Mouse (Mus musculus): ENCODE data around the gene Cabp4. TPM values are rescaled to one million over a fixed set of nuclear protein-coding genes. Genes with fewer than 3 reads are reported as not detected.

Cabp4 gene
- total RNA-seq (2014; rRNA removed) (not detected in 2 replicates), polyA plus RNA-seq (2015; fragmentation: Nextera tagmentation; extraction: Ambion mirVana) (0.20 and 0.36 TPM in 2 replicates)

DNA sequence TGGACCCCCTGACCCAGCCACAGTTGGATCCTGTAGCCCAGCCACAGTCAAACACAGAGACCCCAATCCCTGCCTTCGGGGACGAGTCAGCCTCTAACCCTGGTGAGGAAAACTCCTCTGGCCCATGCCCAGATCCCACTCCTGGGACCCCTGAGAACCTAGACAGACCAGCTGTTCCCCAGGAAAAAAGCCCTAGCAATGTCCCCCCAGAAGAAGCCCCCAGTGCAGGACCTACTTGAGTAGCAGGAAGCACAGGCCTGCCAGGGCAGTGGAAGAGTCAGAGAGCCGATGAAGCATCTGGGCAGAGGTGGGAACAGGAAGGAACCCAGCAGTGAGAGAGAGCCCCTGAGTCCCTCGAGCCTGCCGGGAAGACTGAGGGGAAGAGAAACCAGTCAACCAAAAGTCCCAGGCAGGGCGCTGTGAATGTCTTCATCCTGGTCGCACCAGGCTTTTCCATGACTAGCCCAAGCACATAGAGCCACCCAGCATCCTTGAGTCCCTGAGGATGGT lies at the start of gene Cabp4:
Gene Cabp4, minus strand, starts transcription at position 275 of the 510 bp plus-strand sequence.
- Histone ChIP-seq H3K9me3 (ENCODE audit: low read length) (no peaks in the 10 kb centered on the region), H3K4me3 (ENCODE audit: low read depth, low read length) (no peak within 1 kb of the TSS), H3K9ac (replicated peaks; ENCODE audit: low read length, poor library complexity, severe bottlenecking) (no peak within 1 kb of the TSS), H3K4me2 (ENCODE audit: low read depth, low read length, poor library complexity, severe bottlenecking) (no peak within 1 kb of the TSS), H3K27me3 (ENCODE audit: insufficient read depth, low read length) (no peaks in the 10 kb centered on the region), H3K4me1 (ENCODE audit: insufficient read depth, low read length) (no peaks in the 10 kb centered on the region), H3K36me3 (ENCODE audit: insufficient read depth, low read length) (no peaks in the 10 kb centered on the region), H3K27ac (ENCODE audit: low read depth, low read length) (no peak within 1 kb of the TSS)
- no peak for DNase-seq (ENCODE audit: low spot score)
- no peak for TF ChIP-seq CTCF (IDR thresholded peaks at IDR 0.05)
- 87% methylated on average over 7 of the region's 7 CpGs for WGBS
- ATAC-seq (ENCODE audit: low FRiP score) = no peak

DNA sequence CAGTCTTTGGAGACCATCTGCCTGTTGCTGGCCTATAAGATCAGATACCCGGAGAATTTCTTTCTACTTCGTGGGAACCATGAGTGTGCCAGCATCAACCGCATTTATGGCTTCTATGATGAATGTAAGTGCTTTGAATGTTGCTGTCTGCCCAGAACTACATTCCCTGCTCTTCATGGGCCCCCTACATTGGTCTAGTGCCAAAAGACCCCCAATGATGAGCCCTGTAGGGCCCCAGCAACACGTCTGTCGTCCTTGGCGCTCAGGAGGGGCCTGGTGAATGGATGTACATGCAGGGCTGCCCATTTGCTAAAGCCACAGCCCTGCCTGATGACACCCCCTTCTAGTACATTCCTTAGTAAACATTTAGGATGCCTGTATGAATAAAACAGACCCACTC lies 49.3 kb upstream of the Cabp4 start:
- Histone ChIP-seq H3K36me3 (ENCODE audit: insufficient read depth, low read length) (peaks cover 36% of the 10 kb centered on the region), H3K27me3 (ENCODE audit: insufficient read depth, low read length) (no peaks in the 10 kb centered on the region), H3K4me2 (ENCODE audit: low read depth, low read length, poor library complexity, severe bottlenecking) (peak overlapping the region; percentile 88), H3K4me1 (ENCODE audit: insufficient read depth, low read length) (peaks cover 10% of the 10 kb centered on the region), H3K4me3 (ENCODE audit: low read depth, low read length) (peak overlapping the region; percentile 94), H3K9me3 (ENCODE audit: low read length) (no peaks in the 10 kb centered on the region), H3K27ac (ENCODE audit: low read depth, low read length) (peak overlapping the region; percentile 94; the same call in 1 of the 2 replicates), H3K9ac (replicated peaks; ENCODE audit: low read length, poor library complexity, severe bottlenecking) (peak overlapping the region; percentile 100)
- no peak for TF ChIP-seq CTCF (IDR thresholded peaks at IDR 0.05)
- ATAC-seq (ENCODE audit: low FRiP score) (no peak), DNase-seq (ENCODE audit: low spot score) (no peak)
- 51% methylated on average over 6 of the region's 6 CpGs for WGBS

DNA sequence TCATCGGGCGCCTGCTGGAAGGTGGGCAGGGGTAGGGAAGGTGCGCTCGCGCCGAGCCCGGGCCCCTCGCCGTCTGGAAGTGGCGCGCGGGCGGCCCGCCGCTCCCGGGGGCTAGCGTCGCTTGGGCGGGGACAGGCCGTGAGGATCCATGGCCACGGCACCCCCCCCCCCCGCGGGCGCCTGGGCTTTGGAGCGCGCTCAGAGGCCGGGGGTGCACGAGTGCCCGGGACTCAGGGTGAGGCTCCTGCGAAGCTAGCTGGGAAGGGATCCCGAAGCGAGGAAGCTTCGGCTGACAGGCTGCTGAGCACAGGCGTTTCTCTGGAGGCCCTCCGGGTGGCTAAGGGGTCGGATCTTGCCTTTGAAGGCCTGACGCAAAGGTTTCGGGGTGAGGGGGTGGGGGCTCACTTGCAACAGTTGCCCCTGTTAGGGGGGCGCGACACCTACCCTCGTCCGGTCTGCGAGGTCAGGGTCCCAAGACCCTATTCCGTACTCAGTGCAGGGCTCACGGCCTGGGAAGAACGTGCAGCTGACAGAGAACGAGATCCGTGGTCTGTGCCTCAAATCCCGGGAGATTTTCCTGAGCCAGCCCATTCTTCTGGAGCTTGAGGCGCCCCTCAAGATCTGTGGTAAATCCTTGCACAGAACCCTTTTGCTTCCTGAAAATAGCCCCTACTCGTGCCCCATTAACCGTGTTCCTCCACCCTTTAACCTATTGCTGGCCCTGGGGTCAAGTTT lies 48.6 kb upstream of the Cabp4 start:
- WGBS = under 1% methylated on average over 48 of the region's 52 CpGs

DNA sequence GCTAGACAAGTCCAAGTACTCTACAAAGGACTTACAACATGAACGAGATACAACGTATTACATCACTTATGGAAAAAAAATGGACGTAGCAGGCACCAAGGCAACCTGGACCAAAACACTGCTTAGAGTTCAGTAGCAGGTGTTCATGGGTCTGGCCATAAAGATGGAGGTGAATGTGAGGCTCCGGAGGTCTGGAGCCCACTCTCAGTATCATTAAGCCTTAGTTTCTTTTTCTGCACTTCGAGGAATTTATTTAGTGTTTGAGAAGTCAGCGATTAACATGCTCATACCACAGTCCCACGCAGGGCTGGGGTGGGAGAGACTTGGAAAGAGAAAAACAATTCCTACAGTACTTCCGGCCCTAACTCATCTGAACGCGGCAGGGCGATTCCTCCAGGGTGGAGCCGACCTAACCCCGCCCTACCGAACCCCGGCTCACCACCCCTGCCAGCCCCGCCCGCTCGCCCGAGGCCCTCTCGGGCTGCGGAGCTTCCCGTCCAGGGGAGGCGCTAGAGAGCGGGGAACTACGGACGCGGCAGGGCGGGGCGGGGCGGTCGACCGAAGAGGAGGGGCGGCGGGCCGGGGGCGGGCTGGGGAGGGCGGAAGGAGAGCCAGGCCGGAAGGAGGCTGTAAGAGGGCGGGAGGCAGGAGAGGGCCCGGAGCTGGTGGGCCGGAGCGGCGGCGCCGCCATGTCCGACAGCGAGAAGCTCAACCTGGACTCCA lies 47.9 kb upstream of the Cabp4 start, which contains the start of gene Ppp1ca:
Gene Ppp1ca, plus strand, starts transcription at position 538 of the 723 bp plus-strand sequence.
- ATAC-seq (ENCODE audit: low FRiP score) = peak; percentile 88
- DNase-seq (ENCODE audit: low spot score) = peak; percentile 90
- peaks cover 28% of the 10 kb centered on the region for H3K36me3 ChIP-seq (ENCODE audit: insufficient read depth, low read length)
- peak within 1 kb of the TSS; percentile 88 for H3K4me2 ChIP-seq (ENCODE audit: low read depth, low read length, poor library complexity, severe bottlenecking)
- peaks cover 10% of the 10 kb centered on the region for H3K4me1 ChIP-seq (ENCODE audit: insufficient read depth, low read length)
- H3K27me3 ChIP-seq (ENCODE audit: insufficient read depth, low read length) = no peaks in the 10 kb centered on the region
- peak within 1 kb of the TSS; percentile 94 for H3K27ac ChIP-seq (ENCODE audit: low read depth, low read length)
- 6% methylated on average over 29 of the region's 47 CpGs for WGBS
- H3K4me3 ChIP-seq (ENCODE audit: low read depth, low read length) = peak within 1 kb of the TSS; percentile 94
- peak within 1 kb of the TSS; percentile 100 for H3K9ac ChIP-seq (replicated peaks; ENCODE audit: low read length, poor library complexity, severe bottlenecking)
- TF ChIP-seq CTCF (IDR thresholded peaks at IDR 0.05) = peak; percentile 81
- H3K9me3 ChIP-seq (ENCODE audit: low read length) = no peaks in the 10 kb centered on the region

More for the DNA sequence above, 48.6 kb upstream of the Cabp4 start:
- peak overlapping the region; percentile 100 for H3K9ac ChIP-seq (replicated peaks; ENCODE audit: low read length, poor library complexity, severe bottlenecking)
- peak; percentile 44 for ATAC-seq (ENCODE audit: low FRiP score)
- H3K27me3 ChIP-seq (ENCODE audit: insufficient read depth, low read length) = no peaks in the 10 kb centered on the region
- H3K36me3 ChIP-seq (ENCODE audit: insufficient read depth, low read length) = peaks cover 36% of the 10 kb centered on the region
- H3K9me3 ChIP-seq (ENCODE audit: low read length) = no peaks in the 10 kb centered on the region
- peak overlapping the region; percentile 94 for H3K27ac ChIP-seq (ENCODE audit: low read depth, low read length)
- no peak for TF ChIP-seq CTCF (IDR thresholded peaks at IDR 0.05)
- peak; percentile 58 for DNase-seq (ENCODE audit: low spot score)
- H3K4me1 ChIP-seq (ENCODE audit: insufficient read depth, low read length) = peaks cover 10% of the 10 kb centered on the region
- H3K4me2 ChIP-seq (ENCODE audit: low read depth, low read length, poor library complexity, severe bottlenecking) = peak overlapping the region; percentile 88
- peak overlapping the region; percentile 94 for H3K4me3 ChIP-seq (ENCODE audit: low read depth, low read length)

DNA sequence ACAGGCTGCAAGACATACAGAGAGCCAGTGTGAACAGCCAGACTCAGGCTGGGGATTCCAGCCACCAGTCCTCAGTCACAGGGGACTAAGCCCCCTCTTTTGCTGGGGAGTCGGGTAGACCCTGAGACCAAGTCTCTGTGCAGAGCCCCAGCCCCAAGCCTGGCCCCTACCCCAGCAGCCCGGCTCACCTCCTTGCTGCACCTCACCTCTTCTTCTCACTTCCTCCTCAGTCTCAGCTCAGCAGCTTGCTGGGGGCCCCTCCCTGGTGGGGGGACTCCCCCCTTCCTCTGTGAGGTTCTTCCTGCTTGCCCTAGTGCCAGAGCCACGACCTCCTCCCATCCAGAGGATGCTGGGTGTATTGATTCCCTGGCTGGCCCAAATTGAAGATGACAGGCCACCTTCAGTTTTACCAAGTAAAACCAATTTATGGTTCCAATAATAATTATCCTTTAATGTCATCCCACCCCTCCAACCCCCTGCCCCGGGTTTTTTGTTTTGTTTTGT lies 47.0 kb upstream of the Cabp4 start, which contains the start of gene Tbc1d10c:
Gene Tbc1d10c, minus strand, starts transcription at position 454 of the 504 bp plus-strand sequence.
- ATAC-seq (ENCODE audit: low FRiP score) (no peak), DNase-seq (ENCODE audit: low spot score) (no peak)
- Histone ChIP-seq H3K27me3 (ENCODE audit: insufficient read depth, low read length) (no peaks in the 10 kb centered on the region), H3K4me3 (ENCODE audit: low read depth, low read length) (peak within 1 kb of the TSS; percentile 94), H3K36me3 (ENCODE audit: insufficient read depth, low read length) (peaks cover 20% of the 10 kb centered on the region; the same call in 1 of the 2 replicates), H3K27ac (ENCODE audit: low read depth, low read length) (peak within 1 kb of the TSS; percentile 94), H3K9ac (replicated peaks; ENCODE audit: low read length, poor library complexity, severe bottlenecking) (peak within 1 kb of the TSS; percentile 100), H3K4me2 (ENCODE audit: low read depth, low read length, poor library complexity, severe bottlenecking) (peak within 1 kb of the TSS; percentile 88), H3K9me3 (ENCODE audit: low read length) (no peaks in the 10 kb centered on the region), H3K4me1 (ENCODE audit: insufficient read depth, low read length) (peaks cover 10% of the 10 kb centered on the region)
- no peak for TF ChIP-seq CTCF (IDR thresholded peaks at IDR 0.05)
- 67% methylated on average over 4 of the region's 4 CpGs for WGBS
